Mouse (Mus musculus): ENCODE data around the gene Farsb.
"Not testable (repeated sequence)": the region's sequence is repeated elsewhere in the genome, so short reads cannot be mapped to it uniquely, and the experiment has no call there.

Gene Farsb

GRCm38 (mm10) chr1:78488752-78489492 lies at the start of gene Farsb:
TSS of gene Farsb (minus strand) at chr1:78488897.
- DNase-seq: peak; percentile 95

DNA sequence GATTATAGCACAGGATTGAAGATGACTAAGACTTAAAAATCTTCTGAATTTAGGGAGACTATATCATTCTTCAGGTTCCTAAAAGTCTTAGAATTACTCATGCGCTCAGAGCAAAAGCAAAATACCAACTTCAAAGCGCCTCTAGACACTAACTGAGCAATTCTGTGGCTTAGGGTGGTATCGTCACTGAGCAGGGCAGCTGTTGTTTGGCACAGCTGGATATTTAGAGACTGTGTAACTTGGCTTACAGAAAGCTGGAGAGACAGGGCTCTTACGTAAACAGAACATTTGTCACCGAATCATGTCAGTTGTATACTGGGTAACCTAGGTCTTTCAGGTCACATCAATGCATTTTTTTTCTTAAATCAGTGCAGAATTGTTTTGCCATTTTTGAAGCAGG lies 49.7 kb upstream of the Farsb start:
- no peak for DNase-seq

- peak; percentile 79 for DNase-seq
Observed at GRCm38 (mm10) chr1:78537494-78538010, 48.9 kb upstream of the Farsb start.

GRCm38 (mm10) chr1:78536310-78537164 lies 47.8 kb upstream of the Farsb start:
- DNase-seq: peak; percentile 87

DNA sequence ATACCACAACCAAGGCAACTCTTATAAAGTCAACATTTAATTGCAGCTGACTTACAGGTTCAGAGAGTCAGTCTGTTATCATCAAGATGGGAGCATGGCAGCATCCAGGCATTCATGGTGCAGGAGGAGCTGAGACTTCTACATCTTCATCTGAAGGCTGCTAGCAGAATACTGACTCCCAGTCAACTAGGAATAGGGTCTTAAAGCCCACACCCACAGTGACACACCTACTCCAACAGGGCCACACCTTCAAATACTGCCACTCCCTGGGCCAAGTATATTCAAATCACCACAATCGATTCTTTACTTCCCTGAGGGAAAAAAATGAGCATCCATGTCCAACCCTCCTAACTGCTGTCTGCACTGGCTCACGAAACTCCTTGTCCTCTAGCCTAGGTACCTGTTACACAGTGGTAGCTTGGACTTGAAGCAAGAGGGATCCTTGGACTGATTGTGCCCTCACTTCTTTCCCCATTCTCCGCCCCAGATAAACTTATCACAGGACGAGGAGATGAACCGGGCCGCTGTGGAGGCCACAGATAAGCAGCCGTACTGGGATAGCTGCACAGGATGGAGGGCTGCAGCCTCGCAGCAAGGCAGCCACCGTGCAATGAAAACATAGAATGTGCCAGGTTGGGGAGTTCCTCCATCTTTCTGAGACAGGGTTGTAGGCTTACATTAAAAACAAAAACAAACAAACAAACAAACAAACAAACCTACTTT lies 45.9 kb upstream of the Farsb start:
- no peak for DNase-seq

DNA sequence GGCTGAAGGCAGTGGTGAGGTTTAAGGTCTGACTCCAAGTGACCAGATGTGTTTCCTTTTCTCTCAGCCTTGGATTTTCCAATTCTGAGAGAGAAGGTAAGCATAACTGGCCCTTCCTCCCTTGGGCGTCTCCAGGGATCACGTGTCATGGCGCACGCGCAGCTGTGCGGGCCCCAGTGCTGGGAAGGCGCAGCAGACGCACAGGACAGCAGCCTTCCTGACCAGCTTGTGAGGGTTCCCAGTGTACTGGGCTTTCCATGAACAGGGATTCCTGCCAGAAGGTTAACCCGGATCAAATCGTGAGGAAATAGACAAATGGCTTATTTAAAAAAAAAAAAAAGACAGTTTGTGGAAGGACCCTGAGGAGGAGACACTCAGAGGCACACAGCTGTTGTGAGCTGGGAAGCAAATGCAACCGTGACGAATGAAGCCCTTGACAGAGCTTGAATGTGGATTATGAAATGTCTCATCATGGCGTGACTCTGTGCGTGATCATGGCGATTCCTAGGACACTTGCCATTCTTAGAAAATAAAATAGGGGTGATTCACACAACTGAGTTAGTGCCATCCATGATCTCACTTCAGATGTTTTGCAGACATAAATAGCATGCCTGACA lies 43.6 kb upstream of the Farsb start:
- DNase-seq: no peak

GRCm38 (mm10) chr1:78530500-78531215 lies 42.0 kb upstream of the Farsb start:
- no peak for DNase-seq

DNA sequence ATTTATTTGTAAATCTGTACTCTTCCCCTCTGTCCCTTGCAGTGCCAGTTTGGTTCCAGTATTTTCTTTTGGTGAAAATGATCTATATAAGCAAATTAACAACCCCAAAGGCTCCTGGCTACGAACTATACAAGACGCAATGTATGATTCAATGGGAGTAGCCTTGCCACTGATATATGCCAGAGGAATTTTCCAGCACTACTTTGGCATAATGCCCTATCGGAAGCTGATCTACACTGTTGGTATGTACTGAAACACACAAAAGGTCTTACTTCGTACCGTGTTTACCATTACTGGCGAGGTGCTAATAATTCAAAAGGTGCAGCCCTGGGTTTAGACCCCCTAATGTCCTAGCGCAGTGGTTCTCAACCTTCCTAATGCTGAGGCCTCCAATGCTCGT lies 40.3 kb upstream of the Farsb start:
- no peak for DNase-seq

- no peak for DNase-seq
Observed at GRCm38 (mm10) chr1:78528356-78528755, 39.7 kb upstream of the Farsb start.

DNA sequence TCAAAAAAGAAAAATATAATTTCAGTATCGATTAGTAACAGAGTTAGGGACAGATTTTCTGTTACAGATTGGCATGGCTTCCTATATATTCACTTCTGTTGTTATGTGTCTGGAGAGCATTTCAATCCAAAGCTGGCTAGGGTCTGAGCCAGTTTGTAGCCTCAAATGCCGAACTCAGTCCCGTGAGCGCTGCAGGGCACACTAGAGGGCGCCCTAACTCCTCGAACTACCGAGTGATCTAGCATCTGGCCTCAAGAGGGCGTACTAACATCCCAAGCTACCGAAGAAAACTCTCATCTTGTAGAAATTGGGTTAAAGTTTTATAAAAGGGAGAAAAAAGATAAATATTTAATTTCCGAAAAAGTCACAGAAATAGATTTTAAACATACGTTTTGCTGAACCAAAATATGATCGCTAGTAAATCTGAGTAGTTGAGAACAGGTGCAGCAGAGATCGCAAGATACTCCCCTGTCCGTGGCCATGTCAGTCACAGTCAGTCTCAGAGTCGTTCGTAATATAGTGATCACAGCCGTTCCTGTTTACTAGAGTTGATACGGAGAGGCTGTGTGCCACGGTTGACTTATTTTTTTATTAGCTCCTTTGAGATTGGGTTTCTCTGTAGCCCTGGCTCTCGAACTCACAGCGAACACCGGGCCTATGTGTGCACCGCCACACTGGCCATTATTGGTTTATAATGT lies 36.6 kb upstream of the Farsb start:
- peak; percentile 55 for DNase-seq

DNA sequence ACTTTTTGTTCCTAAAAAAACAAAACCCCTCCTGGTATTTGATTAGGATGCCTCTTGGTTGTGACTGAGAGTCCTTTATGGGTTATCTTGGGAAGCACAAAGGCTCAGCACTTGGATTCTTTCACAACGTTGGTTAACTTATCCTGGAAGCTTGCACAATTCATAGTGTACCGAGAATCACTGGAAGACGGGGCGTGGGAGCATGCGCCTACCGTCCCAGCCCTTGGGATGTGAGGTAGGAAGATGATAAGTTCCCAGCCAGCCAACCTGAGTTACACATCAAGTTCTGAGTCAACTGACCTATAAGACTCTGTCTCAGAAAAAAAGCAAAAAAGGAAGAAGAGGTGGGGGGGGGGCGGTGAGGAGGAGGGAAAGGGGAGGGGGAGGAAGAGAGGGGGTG lies 30.2 kb upstream of the Farsb start:
- no peak for DNase-seq

DNA sequence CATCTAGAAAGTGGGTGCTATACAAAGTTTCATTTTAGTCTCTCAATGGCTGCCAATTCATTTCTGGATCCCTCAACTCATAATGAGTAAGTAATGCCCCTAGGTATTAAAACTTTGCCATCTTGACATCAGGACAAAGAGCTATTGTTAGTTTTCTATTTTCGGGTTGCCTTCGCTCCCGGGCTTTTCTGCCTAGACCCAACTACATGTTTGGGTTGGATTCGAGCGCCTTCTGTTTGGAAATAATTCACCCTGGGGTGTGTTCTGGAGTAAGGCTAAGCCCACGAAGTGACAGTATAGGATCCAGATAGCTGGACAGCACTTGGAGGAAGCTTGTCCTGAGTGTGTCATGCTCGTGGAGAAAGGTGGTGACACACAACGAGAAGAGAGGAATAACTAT lies 24.1 kb upstream of the Farsb start:
- no peak for DNase-seq

DNA sequence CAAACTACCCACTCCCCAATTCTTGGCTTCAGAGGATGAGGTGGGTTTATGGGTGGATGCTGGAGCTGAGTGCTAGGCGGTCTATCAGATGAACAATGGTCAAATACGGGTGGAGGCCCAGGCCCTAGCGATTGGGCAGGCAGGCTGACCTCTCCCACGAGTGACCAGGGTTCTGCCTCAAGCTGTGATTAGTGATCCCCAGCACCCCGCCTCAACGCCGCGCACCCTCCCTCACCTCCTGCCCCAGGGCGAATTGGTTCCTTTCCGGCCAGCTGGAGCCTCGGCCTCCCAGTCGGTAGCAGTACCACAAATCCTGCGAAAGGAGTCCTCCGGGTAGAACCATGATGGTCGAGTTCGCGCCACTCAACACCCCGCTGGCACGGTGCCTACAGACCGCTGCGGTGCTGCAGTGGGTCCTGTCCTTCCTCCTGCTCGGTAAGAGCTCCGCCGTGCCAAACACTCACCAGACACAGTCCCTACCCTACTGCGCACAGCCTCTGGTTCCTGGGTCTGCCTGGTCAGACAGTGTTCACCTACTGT lies 23.0 kb upstream of the Farsb start, which contains the start of gene BC035947:
BC035947 (minus strand) TSS at position 538 of the 540 bp plus-strand sequence.
- no peak for DNase-seq

DNA sequence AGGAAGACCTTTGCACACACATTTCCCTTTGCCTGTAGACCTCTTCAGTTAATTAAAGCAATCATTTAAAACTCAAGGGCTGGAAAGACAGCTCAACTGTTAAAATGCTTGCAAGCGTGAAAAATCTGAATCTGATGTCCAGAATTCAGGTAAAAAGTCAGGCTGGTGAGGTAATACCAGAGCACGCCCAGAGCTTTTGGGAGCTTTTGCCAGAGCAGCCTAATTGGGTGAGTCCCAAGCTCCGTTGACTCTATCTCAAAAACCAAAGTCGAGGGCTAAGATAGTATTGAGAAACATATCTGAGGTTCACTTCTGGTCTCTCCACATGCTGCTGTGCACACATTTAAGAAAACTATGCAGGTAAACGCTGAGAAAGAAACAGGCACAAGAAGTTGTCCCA lies 22.2 kb upstream of the Farsb start, which contains the start of gene Mogat1:
Mogat1 (plus strand) TSS at position 130 of the 400 bp plus-strand sequence.
- DNase-seq: no peak

- DNase-seq: no peak
Observed at GRCm38 (mm10) chr1:78507137-78507536, 18.4 kb upstream of the Farsb start.

DNA sequence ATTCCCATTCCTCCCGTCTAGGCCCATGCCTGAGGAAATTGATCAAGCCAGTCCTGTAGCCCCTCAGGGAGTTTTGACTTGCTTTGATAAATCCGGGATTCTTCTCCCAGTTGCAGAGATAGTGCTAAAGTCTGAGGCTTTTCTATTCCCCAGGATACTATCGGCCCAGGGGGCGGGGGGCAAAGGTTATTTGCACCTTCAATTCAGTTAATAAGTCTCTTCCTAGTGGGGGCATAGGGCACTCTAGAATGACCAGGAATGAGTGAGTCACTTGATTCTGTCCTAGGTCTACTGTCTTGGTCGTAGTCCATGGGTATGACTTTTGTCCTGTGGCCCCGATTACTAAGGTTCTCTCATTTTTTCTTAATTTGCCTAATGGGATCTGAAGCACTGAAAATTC lies 13.8 kb upstream of the Farsb start:
- no peak for DNase-seq

DNA sequence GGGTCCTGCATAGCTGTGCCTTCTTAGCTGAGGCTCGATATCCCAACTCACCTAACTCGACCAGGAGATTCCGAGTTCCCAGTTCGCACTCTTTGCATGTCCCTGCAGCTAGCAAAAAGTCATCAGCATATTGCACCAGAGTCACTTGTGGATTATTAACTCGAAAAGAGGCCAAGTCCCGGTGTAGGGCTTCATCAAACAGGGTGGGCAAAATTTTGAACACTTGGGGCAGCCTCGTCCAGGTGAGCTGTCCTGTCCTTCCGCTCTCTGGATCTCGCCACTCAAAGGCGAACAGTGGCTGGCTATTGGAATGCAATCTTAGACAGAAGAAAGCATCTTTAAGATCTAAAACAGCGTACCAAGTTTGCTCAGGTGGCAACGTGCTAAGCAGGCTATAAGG lies 13.2 kb upstream of the Farsb start:
- not testable (repeated sequence) for DNase-seq

DNA sequence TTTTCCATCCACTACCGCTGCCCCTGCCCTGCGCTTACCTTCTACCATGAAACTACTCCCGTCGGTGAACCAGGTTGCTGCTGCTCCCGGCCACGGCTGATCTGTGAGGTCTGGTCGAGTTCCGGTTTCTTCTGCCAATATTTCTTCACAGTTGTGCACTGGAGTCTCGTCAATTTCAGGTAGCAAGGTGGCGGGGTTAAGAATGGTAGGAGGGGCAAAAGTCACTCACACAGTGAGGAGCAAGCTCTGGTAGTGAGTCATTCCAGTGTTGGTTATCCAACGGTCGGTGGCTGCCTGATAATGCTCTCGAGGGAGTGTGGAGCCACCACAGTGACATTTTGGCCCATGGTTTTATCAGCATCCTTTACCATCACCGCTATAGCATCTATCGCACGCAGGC lies 12.3 kb upstream of the Farsb start:
- no peak for DNase-seq

DNA sequence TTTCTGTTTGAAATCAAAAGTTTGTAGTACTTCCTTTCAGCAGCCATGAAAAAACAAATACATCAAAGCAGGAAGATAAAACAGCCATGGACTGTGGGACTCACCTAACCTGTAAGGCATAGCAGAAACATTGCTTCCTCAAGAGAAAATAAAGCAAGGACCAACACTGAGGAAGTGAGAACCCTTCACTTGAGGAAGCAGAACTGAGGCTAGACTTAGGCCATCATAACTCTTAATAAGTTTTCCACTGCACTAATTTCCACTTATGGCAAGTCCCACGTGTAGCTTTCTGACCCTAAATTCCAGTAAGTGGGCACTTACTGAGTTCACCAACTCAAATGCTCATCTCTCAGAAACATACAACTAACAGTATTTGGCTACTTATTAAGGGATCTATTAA lies 1.4 kb upstream of the Farsb start:
- no peak for DNase-seq

- no peak for DNase-seq
Observed at GRCm38 (mm10) chr1:78488427-78488751, 308 bp downstream of the Farsb start.

DNA sequence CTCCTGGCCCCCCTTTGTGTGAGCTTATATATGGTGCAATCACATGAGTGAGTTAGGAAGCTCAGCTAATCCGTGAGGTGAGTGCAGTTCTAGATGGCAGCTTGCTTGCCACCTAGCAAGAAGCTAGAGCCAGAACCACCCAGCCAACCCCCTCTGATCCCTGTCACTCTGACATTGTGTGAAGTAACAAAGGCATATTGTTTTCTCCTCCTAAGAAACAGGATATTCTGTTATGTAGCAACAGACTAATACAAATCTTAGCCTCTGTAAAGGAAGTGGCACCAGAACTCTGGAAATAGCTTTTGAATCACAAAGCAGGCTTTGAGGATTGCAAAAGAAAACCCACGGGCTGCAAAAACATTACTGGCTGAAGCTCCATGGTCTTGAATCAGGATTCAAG lies 4.3 kb downstream of the Farsb start:
- DNase-seq: no peak
